Mouse (Mus musculus) stomach, postnatal 0 days (tissue): ENCODE measurements at regions not wholly inside any gene's neighbourhood (a gene's known extent, or its start where the extent isn't known, plus 50 kb on each side); places are given as distances from the start of the nearest gene placed in this dataset.
"Not testable (repeated sequence)": the region's sequence is repeated elsewhere in the genome, so short reads cannot be mapped to it uniquely, and the experiment has no call there.

Experiments used
- CTCF ChIP-seq: IDR thresholded peaks from 2 replicates; pipeline ENCODE4 v1.5.1; 2016; ENCODE audit warnings: antibody characterized with exemption, low read depth, mild to moderate bottlenecking, moderate library complexity
- EP300 ChIP-seq: optimal IDR thresholded peaks from 2 replicates; pipeline ENCODE3; 2016; ENCODE audit warnings: antibody characterized with exemption

- TF ChIP-seq CTCF, EP300: not testable (repeated sequence)
Measured at GRCm38 (mm10) chr12:114378696-114379350, 835.1 kb downstream of the Adam6a start.
